In the genomic region with DNA sequence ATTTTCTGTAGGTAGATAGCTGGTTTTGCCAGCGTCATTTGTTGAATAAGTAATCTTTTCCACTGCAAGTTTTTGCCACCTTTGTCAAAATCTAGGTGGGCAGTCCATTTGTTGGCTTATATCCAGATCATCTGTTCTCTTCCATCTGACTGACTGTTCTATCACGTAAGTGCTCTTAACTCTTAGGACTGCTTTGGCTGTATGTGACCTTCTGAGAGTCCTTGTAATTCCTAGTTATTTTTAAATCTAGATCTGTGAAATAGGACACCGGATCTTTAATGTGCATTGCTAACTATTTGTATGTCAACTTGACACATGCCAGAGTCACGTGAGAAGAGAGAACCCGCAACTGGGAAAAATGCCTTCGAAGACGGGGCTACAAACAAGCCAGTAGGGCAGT, we compare ENCODE assay signal across 24 mouse cellular contexts. TPM values are rescaled to one million over a fixed set of nuclear protein-coding genes. Genes with fewer than 3 reads are reported as not detected.
A peak's percentile ranks its signal among the peaks of the same experiment; 100 is the strongest.
DNase-seq lines count a peak whose midpoint lies in the region; ATAC-seq and TF ChIP-seq lines count a peak whose summit lies in the region.
"Had no signal": no experiment of that assay in that cellular context is flagged by ENCODE, and none has a peak within 500 bp of the region (broad histone marks: within the 10 kb centered on the region; RNA-seq: fewer than 3 reads in every experiment).

No protein-coding gene starts in this region.

- TF ChIP-seq CTCF in heart, postnatal 0 days (IDR thresholded peaks at IDR 0.05; ENCODE audit: low read depth), result no peak

- WGBS in heart, embryonic 11.5 days (ENCODE audit: insufficient replicate concordance), result 61% methylated on average over 7 of the region's 7 CpGs
- WGBS in heart, embryonic 14.5 days, result 34% methylated on average over 7 of the region's 7 CpGs
- WGBS in heart, postnatal 0 days, result 41% methylated on average over 7 of the region's 7 CpGs
- WGBS in midbrain, embryonic 10.5 days, result 92% methylated on average over 7 of the region's 7 CpGs
- WGBS in midbrain, embryonic 13.5 days, result 85% methylated on average over 7 of the region's 7 CpGs

- intact Hi-C loops in heart, postnatal 36 days (cut with DNase I), result no loop called here

- H3K4me1 ChIP-seq in heart, embryonic 11.5 days (ENCODE audit: control insufficient read depth, insufficient read depth, low read length), result peaks cover 9% of the 10 kb centered on the region; the same call in 1 of the 2 replicates
- peaks cover 9 to 17% of the 10 kb centered on the region in 2 experiments for H3K4me1 ChIP-seq in heart, embryonic 14.5 days (ENCODE audit: control insufficient read depth in 2 of 2, insufficient read depth in 2 of 2, low read length in 2 of 2)
- peaks cover 20% of the 10 kb centered on the region for H3K4me1 ChIP-seq in heart, postnatal 0 days (ENCODE audit: control insufficient read depth, insufficient read depth)
- H3K4me1 ChIP-seq in midbrain, embryonic 10.5 days, result peaks cover 36% of the 10 kb centered on the region
- H3K4me1 ChIP-seq in midbrain, embryonic 13.5 days (replicated peaks), result peaks cover 45% of the 10 kb centered on the region

- no peaks in the 10 kb centered on the region for H3K9me3 ChIP-seq in heart, embryonic 11.5 days (replicated peaks; ENCODE audit: control insufficient read depth, low read length)
- H3K9me3 ChIP-seq in heart, embryonic 14.5 days (ENCODE audit: control insufficient read depth, low read length), result no peaks in the 10 kb centered on the region
- H3K9me3 ChIP-seq in heart, postnatal 0 days (replicated peaks; ENCODE audit: control insufficient read depth, low read length), result no peaks in the 10 kb centered on the region
- H3K9me3 ChIP-seq in midbrain, embryonic 10.5 days (replicated peaks), result no peaks in the 10 kb centered on the region; the same call in 1 of the 2 replicates
- no peaks in the 10 kb centered on the region for H3K9me3 ChIP-seq in midbrain, embryonic 13.5 days
- H3K9me3 ChIP-seq: forebrain, embryonic 10.5 days; forebrain, embryonic 13.5 days; G1E; hindbrain, embryonic 12.5 days; hindbrain, embryonic 15.5 days had no signal

- no peak for ATAC-seq in heart, embryonic 11.5 days (replicated peaks; ENCODE audit: insufficient number of reproducible peaks, low FRiP score, low TSS enrichment)
- no peak for ATAC-seq in heart, embryonic 14.5 days (ENCODE audit: insufficient number of reproducible peaks, insufficient read depth, low FRiP score, low read depth)
- peak; percentile 60 for ATAC-seq in heart, postnatal 0 days (ENCODE audit: insufficient read depth, low read depth)
- no peak for ATAC-seq in midbrain, embryonic 13.5 days
- ATAC-seq: forebrain, embryonic 13.5 days; forebrain, embryonic 16.5 days; intestine, postnatal 0 days; Patski had no signal

- no peak for DNase-seq in heart, postnatal 36 days
- DNase-seq in heart, adult 8-10 months (ENCODE audit: low spot score), result no peak
- peak; percentile 29 for DNase-seq in heart, postnatal 0 days (ENCODE audit: low spot score)
- no peak for DNase-seq in heart, adult 18-20 months
- no peak for DNase-seq in midbrain, embryonic 10.5 days (ENCODE audit: low spot score)
- DNase-seq: adrenal gland, postnatal 10 days; adrenal gland, postnatal 36 days; B cell, adult 2 months; cerebellum, adult 18-20 months; cerebellum, adult 9-10 months; cerebellum, postnatal 14 days; gastrocnemius, postnatal 25 days had no signal

- H3K4me2 ChIP-seq in heart, embryonic 11.5 days, result no peak overlapping the region
- 0 out of 2 replicates have a peak overlapping the region, but pooled peaks have one; percentile 3 for H3K4me2 ChIP-seq in heart, embryonic 14.5 days (ENCODE audit: low read length)
- H3K4me2 ChIP-seq in heart, postnatal 0 days (ENCODE audit: low read depth, low read length), result no peak overlapping the region
- H3K4me2 ChIP-seq in midbrain, embryonic 13.5 days (replicated peaks), result no peak overlapping the region
- H3K4me2 ChIP-seq: forebrain, embryonic 13.5 days; hindbrain, embryonic 12.5 days; hindbrain, embryonic 15.5 days had no signal

- no peak overlapping the region for H3K4me3 ChIP-seq in heart, embryonic 11.5 days (ENCODE audit: low read depth, low read length)
- no peak overlapping the region for H3K4me3 ChIP-seq in heart, embryonic 14.5 days (ENCODE audit: control insufficient read depth in 1 of 2, insufficient read depth in 1 of 2, low read depth in 1 of 2, low read length in 2 of 2)
- H3K4me3 ChIP-seq in heart, postnatal 0 days (ENCODE audit: low read depth, low read length), result no peak overlapping the region
- H3K4me3 ChIP-seq in midbrain, embryonic 10.5 days, result no peak overlapping the region
- H3K4me3 ChIP-seq in midbrain, embryonic 13.5 days (replicated peaks), result no peak overlapping the region
- H3K4me3 ChIP-seq: forebrain, embryonic 10.5 days; forebrain, embryonic 13.5 days; hindbrain, embryonic 12.5 days; hindbrain, embryonic 15.5 days had no signal

- TF ChIP-seq EP300 in heart, postnatal 0 days (IDR thresholded peaks at IDR 0.05; ENCODE audit: low read depth), result no peak

- H3K36me3 ChIP-seq in heart, embryonic 11.5 days (ENCODE audit: control insufficient read depth, insufficient read depth, low read length), result no peaks in the 10 kb centered on the region
- no peaks in the 10 kb centered on the region for H3K36me3 ChIP-seq in heart, embryonic 14.5 days (ENCODE audit: control insufficient read depth, insufficient read depth, low read length)
- H3K36me3 ChIP-seq in heart, postnatal 0 days (replicated peaks; ENCODE audit: control insufficient read depth, insufficient read depth, low read length), result no peaks in the 10 kb centered on the region
- H3K36me3 ChIP-seq in midbrain, embryonic 10.5 days, result peaks cover 5% of the 10 kb centered on the region; the same call in 1 of the 2 replicates
- H3K36me3 ChIP-seq in midbrain, embryonic 13.5 days, result peaks cover 4% of the 10 kb centered on the region; the same call in 1 of the 2 replicates
- H3K36me3 ChIP-seq: hindbrain, embryonic 12.5 days; hindbrain, embryonic 15.5 days had no signal

- H3K27me3 ChIP-seq in heart, embryonic 11.5 days (ENCODE audit: control insufficient read depth, insufficient read depth, low read length), result no peaks in the 10 kb centered on the region
- no peaks in the 10 kb centered on the region for H3K27me3 ChIP-seq in heart, embryonic 14.5 days (ENCODE audit: control insufficient read depth, insufficient read depth, low read length)
- H3K27me3 ChIP-seq in heart, postnatal 0 days (ENCODE audit: control insufficient read depth, insufficient read depth, low read length), result no peaks in the 10 kb centered on the region
- no peaks in the 10 kb centered on the region for H3K27me3 ChIP-seq in midbrain, embryonic 10.5 days (ENCODE audit: low read depth, poor library complexity, severe bottlenecking)
- H3K27me3 ChIP-seq in midbrain, embryonic 13.5 days, result no peaks in the 10 kb centered on the region
- H3K27me3 ChIP-seq: CH12.LX; forebrain, embryonic 13.5 days; hindbrain, embryonic 12.5 days; hindbrain, embryonic 15.5 days; Patski had no signal

- H3K9ac ChIP-seq in heart, embryonic 11.5 days (ENCODE audit: low read depth, low read length), result no peak overlapping the region
- H3K9ac ChIP-seq in heart, embryonic 14.5 days (ENCODE audit: low read length), result no peak overlapping the region
- no peak overlapping the region for H3K9ac ChIP-seq in heart, postnatal 0 days (replicated peaks; ENCODE audit: low read depth, low read length)
- no peak overlapping the region for H3K9ac ChIP-seq in midbrain, embryonic 13.5 days (replicated peaks)
- H3K9ac ChIP-seq: forebrain, embryonic 13.5 days; hindbrain, embryonic 12.5 days; hindbrain, embryonic 15.5 days had no signal

- H3K27ac ChIP-seq in heart, embryonic 11.5 days (ENCODE audit: low read depth, low read length), result 0 out of 2 replicates have a peak overlapping the region, but pooled peaks have one; percentile 23
- H3K27ac ChIP-seq in heart, embryonic 14.5 days (replicated peaks in 1 of 2; ENCODE audit: control insufficient read depth in 1 of 2, insufficient read depth in 1 of 2, low read depth in 2 of 2, low read length in 2 of 2), result peak overlapping the region; percentile 73 to 80
- peak overlapping the region; percentile 70; the same call in 1 of the 2 replicates for H3K27ac ChIP-seq in heart, postnatal 0 days (ENCODE audit: low read depth)
- peak overlapping the region; percentile 55; the same call in 1 of the 2 replicates for H3K27ac ChIP-seq in midbrain, embryonic 10.5 days (replicated peaks)
- no peak overlapping the region for H3K27ac ChIP-seq in midbrain, embryonic 13.5 days
- H3K27ac ChIP-seq: forebrain, embryonic 10.5 days; forebrain, embryonic 13.5 days; hindbrain, embryonic 12.5 days; hindbrain, embryonic 15.5 days had no signal

RNA-seq across cellular contexts. Expression of gene Fbxl17, which starts 37.3 kb away (rescaled TPM):
- polyA plus RNA-seq in heart, embryonic 11.5 days (2014; fragmentation: Nextera tagmentation; extraction: Ambion mirVana), result 5.7 and 6.4 TPM in 2 replicates
- total RNA-seq in heart, postnatal 36 days (2021), result 10 to 100 TPM; 22.8 to 27.0 TPM
- polyA plus RNA-seq in heart, embryonic 14.5 days (2014; fragmentation: Nextera tagmentation; extraction: Ambion mirVana), result 17.4 and 17.6 TPM in 2 replicates
- 10 to 100 TPM; 25.4 to 29.0 (median 28.2) TPM for total RNA-seq in heart, adult 8-10 months (2022)
- 20.5 and 26.3 TPM in 2 replicates for total RNA-seq in heart, postnatal 0 days (2014; rRNA removed; ENCODE audit: low replicate concordance)
- 10.4 and 11.4 TPM in 2 replicates for polyA plus RNA-seq in heart, postnatal 0 days (2015; fragmentation: Nextera tagmentation; extraction: Ambion mirVana)
- 10 to 100 TPM; 26.8 to 27.0 TPM for total RNA-seq in heart, adult 18-20 months (2021)
- polyA plus RNA-seq in midbrain, embryonic 10.5 days (2016; fragmentation: Nextera tagmentation; extraction: Ambion mirVana), result 3.7 and 6.6 TPM in 2 replicates
- 28.5 and 29.0 TPM in 2 replicates for polyA plus RNA-seq in midbrain, embryonic 13.5 days (2015; fragmentation: Nextera tagmentation; extraction: Ambion mirVana)
